Mouse (Mus musculus) spleen, postnatal 4 days (tissue): ENCODE results near the gene Camkk2.

Source experiments
- DNase-seq, 2 experiments: peaks; one replicate each; pipeline ENCODE4 v3.0.0; 2022; ENCODE audit warnings: low spot score in 2 of 2

The Camkk2 gene

DNA sequence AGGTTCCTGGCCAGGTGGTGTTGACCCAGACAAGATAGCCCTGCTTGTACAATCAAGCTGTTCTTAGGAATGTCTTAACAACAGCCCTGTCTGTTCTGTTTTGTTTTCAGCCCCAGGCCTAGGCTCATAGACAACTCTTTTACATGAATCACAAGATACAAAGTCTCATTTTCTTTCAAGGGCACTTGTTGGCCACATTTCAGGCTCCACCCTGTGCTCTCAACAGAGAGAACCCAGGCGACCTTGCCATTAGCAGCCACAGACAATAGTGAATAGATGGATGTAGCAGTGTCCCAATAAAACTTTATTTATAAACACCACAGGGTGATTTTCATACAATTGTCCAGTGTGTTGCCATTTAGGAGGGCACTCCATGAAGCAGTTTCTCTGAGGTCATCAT, 2.9 kb upstream of the Camkk2 start:
- no peak for DNase-seq

- no peak for DNase-seq
Observed at GRCm38 (mm10) chr5:122780791-122781432, 1.7 kb upstream of the Camkk2 start.

DNA sequence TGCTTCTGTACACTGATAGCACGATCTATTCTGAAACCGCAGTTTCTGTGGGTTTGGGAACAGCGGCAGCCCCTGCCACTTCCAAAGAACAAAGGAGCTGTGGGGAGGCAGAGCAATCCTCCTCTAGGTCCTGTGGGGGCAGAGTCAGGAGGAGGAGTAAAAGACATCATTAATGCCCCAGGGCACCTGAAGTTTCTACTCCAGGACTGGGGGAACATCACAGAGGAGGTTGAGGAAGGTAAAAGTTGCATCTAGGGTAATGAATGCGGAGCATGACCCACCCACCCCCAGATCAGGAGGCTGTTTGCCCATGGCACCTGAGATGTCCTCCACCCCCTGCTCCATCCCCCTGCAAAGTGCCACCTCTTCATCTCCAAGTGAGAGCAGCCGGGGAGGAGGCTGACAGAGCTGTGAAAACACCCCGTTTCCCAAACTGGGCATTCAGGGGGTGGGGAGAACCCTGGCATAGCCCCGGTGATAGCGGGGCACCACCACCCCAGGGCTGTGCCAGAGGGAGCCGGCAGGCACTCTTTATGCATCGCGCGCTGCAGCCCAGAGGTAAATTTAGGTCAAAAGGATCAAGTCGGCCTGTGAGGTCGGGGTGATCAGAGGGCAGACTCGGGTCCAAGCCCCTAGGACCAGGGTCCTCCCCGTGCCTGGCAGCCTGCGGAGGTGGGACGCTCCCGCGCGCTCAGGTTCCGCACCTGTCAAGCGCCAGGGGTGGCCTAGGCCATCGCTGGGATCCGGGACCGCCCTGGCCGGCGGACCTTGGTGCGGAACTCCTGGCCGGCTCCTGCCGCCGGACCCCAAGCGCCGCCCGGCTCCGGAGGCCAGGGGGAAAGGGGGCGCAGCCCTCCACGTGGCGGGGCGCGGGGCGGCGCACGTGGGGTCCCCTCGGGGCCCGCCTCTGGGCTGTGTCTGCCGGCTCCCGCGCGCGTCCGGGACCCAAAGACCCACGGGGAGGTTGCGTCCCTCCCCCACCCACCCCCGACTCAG, 680 bp downstream of the Camkk2 start:
- DNase-seq: peak; percentile 41 to 79

DNA sequence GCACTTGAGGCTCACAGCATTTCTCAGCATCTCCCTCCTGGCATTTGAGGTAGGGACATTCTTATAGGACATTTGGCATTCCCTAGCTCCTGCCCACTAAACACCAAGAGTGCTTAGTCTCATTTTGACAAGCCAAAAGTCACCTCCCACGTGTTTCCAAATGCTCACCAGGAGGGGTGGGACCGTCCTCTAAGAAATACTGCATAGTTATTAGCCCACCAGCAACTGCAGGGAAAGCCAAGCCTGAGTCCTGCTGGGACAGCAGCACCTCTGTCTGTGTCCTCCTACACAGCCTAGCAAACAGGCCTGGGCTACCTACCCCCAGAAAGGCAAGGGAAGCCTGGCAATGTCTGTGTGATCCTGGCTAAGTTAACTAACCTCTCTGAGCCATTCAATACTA, 1.9 kb downstream of the Camkk2 start:
- no peak for DNase-seq

DNA sequence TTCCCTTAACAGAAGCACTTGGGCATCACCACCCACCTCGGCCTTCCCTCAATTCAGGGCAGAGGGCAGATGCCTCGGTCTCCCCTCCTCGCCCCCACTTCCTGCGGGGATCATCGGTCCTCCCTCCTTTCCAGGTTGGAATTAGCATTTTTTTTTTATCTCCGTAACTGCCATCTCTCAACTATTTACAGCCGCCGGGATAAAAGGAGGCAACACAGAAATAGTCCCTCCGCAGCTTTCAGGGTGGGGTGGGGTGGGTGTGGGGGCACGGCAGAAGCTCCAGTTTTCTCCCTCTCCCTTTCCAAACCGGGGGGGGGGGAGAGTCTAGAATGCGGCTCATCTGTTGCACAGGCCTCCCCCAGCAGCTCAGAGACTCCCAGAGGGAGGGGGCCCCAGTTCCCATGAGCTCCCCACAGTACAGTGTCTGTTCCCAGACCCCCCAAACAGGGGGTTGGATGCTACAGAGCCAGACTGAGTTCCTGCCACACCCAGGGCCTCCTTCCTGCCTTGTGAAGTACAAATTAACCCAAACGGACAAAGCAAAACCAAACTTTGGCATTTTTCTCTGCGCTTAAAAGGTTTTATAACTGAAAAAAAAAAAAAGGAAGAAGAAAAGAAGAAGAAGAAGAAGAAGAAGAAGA, 3.4 kb downstream of the Camkk2 start:
- no peak for DNase-seq

GRCm38 (mm10) chr5:122774743-122775611, 4.2 kb downstream of the Camkk2 start:
- peak in 1 of 2 experiments; percentile 42 for DNase-seq

- DNase-seq: no peak
Observed at GRCm38 (mm10) chr5:122773756-122774155, 5.5 kb downstream of the Camkk2 start.

- no peak for DNase-seq
Observed at GRCm38 (mm10) chr5:122771428-122771827, 7.8 kb downstream of the Camkk2 start.

DNA sequence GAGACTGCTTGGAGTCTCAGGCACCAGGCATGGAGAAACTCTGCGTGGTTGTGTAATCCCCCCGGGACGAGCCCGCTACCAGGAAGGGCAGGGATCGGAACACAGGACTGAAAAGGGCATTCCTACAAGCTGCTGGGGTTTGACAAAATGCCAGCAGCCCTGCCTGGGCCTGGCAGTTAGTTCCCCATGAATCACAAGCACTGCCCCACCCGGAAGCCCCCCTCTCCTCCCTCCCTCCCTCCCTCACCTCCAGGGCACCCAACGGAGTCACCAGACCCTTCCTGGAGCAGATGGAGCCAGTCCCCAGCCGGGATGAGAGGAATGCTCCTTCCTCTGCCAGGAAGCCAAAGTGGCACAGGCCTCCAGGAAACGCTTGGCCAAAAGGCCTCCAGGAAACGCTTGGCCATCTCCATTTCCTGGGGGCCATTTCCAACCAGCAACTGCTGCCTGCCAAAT, 8.4 kb downstream of the Camkk2 start:
- peak; percentile 31 to 67 for DNase-seq

DNA sequence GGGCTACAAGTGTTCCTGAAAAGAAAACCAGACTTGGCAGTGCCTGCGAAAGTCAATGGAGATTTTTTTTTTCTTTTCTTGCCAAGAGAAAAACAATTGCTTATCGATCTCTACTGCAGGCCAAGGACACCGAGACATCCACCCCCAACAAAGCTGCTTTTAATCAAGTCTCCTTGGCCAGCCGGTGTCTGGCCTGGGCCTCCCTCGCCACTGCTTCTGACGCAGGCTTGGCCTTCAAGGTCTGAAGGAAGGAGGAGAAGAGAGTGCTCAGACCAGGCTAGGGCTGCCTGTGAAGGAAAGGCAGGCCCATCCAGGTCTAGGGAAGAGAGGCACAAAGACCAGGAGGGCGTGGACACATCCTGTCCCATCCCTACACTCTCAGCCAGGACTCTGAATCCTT, 8.9 kb downstream of the Camkk2 start:
- DNase-seq: no peak

- DNase-seq: peak in 1 of 2 experiments; percentile 45
Observed at GRCm38 (mm10) chr5:122769101-122769568, 10.1 kb downstream of the Camkk2 start.

- DNase-seq: no peak
Observed at GRCm38 (mm10) chr5:122767283-122767682, 11.9 kb downstream of the Camkk2 start.

- DNase-seq: peak in 1 of 2 experiments; percentile 44
Observed at GRCm38 (mm10) chr5:122764032-122764464, 15.2 kb downstream of the Camkk2 start.

- no peak for DNase-seq
Observed at GRCm38 (mm10) chr5:122763271-122764031, 15.8 kb downstream of the Camkk2 start.

DNA sequence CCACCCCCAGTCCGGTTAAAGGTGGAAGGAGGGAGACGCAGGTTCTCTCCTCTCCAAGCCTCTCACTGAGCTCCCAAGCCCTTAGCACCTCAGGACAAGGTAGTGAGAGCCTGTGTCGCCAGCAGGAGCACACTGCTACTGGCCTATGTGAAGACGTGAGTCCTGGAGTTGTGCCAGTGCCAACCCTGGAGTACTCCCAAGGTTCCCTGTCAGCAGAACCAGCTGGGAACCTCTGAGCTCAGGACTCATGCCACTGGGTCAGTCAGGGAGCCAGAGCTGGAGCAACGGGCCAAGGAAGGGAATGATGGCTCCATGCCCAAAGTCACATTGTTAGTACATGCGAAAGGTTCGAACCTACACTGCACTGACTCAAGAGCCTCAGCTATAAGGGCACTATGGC, 22.5 kb downstream of the Camkk2 start:
- no peak for DNase-seq

GRCm38 (mm10) chr5:122756144-122756543, 23.1 kb downstream of the Camkk2 start:
- no peak for DNase-seq

DNA sequence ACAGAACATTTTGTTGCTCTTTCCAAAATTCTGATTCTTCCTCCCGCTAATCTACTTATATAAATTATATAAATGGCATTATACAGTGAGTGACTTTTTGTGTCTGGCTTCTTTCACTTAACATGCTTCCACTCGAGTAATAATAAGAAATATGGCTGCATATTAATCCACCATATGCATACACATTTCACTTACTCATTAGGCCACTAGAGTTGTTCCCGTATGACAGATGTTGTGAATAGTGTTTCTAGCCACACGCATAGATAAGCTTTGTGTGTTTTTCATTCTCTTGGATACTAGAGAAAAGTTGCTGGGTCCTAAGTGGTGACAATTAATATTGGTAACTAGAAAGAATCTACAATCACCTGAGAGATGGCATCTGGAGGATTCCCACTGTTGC, 23.6 kb downstream of the Camkk2 start:
- no peak for DNase-seq

DNA sequence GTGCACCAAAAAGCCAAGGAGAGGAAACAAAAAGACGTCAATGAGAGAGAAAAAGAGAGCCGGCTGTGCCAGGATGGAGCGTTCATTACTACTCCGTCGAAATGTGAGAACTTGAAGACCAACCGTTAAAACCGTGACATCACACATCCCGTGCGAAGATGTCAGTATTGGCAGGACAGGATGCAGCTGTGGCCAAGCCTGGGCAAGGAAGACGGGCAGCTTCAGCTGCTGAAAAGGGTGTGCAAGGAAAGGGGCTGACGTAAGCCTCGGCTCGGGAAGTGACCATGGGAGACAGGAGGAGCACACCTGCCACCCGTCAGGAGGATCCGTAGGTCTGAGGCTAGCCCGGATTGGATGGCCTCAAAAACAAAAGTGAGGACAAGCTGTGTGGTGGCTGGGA, 24.7 kb downstream of the Camkk2 start:
- DNase-seq: no peak

DNA sequence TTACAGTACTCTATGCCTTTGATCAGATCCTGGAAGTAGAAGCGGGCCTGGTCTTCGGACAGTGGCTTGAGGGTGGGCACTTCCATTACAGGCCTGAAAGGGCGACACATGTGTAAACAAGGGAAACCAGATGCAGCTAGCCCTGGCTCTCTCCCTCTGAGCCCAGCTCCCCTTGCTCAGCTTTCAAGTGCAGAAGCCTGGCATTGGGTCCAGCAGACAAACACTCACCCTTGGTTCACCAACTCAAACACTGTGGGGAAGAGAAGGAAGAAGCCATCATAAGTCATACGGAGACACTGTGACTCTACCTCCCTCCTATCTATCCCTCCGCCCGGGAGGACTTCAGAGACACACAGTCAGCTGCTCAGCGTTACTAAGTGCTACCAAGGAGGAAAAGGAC, 31.3 kb downstream of the Camkk2 start:
- no peak for DNase-seq

DNA sequence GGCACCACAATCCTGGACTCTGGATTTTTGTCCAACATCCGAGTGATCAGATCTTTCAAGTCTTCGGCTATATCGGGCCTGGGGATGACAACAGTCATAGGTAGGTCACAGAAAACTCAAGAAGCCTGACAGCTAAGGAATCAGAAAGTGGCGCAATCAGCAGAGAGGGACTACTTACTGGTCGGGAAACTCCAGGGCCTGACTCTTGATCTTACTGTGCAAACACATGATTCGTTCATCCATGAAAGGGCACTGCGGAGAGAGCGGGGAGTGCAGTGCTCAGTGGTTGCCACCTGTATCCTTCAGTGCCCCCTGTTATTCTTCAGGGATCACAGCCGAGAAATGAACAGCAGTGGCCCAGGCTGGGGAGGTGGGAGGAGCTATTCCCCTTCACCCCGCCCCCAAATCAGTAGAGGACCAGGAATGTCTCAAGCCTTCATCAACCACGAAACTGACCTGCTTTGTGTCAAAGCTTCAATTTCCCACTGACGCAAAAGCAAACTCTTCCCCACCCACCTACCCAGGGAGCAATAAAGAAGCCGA, 35.3 kb downstream of the Camkk2 start:
- no peak for DNase-seq
